Mouse (Mus musculus) cerebellum, postnatal 10 days (tissue): ENCODE data around the gene Abcf1.
"Not testable (repeated sequence)": the region's sequence is repeated elsewhere in the genome, so short reads cannot be mapped to it uniquely, and the experiment has no call there.

Source experiments
- DNase-seq, 2 experiments: peaks; one replicate each; pipeline ENCODE4 v3.0.0; 2021; ENCODE audit warnings: mixed read lengths in 2 of 2

Gene Abcf1

DNA sequence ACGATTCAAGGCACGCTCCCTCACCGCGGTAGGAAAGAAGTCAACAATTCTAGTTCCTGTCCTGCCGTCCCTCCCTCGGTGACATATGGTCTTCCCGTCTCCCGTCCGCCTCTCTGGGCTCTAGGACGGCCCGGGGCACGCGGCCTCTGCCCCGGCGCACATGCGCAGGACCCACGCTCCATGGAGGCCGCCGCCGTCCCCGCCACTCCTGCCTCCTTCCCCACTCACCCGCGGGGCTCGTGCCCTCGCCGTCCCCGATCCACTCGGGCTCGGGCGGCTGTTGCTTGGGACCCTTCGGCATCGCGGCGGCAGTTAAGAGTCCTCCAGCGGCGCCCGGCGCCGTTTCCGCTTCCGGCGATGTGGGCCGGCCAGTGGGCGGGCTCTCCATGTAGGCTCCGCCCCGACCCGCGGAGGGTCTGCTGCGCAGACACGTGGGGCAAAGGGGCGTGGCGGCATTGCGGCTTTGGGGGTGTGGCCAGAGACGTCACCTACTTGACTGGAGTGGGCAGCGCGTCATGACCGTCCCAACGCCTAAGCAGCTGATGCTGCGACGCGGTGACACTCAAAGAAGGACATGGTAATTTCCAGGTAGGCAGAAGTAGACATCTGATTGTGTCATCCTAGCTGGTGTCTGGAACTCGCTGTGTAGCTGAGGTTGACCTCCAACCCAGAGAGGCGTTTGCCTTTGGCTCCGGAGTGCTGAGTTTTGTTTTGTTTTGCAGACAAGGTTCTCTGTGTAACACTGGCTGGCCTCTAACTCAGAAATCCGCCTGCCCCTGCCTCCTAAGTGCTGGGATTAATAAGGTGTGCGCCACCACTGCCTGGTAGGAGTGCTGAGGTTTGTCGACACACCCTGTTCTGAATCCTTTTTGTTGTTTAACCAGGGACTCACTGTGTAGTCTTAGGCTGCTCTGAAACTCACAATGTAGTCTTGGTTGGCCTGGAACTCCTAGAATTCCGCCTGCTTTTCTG, at the start of gene Abcf1:
TSS of gene Abcf1 (minus strand) at position 344 of the 972 bp plus-strand sequence.
- peak; percentile 100 for DNase-seq

GRCm38 (mm10) chr17:36018979-36019378, 49.4 kb upstream of the Abcf1 start:
- DNase-seq = no peak

- no peak for DNase-seq
These were observed 47.5 kb upstream of the Abcf1 start for GRCm38 (mm10) chr17:36017046-36017445.

- no peak for DNase-seq
These were observed 45.4 kb upstream of the Abcf1 start for GRCm38 (mm10) chr17:36014977-36015376.

GRCm38 (mm10) chr17:36004409-36004808, 34.8 kb upstream of the Abcf1 start:
- not testable (repeated sequence) for DNase-seq

DNA sequence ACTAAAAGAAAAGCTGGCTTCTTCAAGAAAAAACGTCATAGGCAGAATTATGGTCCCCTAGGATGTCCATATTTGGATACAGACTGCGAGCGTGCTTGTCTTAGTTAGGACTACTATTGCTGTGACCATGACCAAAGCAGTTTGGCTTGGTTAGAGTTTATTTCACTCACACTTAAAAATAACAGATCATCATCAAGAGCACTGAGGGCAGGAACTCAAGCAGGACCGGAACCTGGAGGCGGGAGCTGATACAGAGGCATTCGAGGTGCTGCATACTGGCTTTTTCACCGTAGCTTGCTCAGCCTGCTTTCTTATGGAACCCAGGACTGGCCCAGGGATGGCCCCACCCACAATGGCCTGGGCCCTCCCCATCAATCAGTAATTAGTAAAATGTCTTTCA, 33.8 kb upstream of the Abcf1 start:
- no peak for DNase-seq

- no peak for DNase-seq
These were observed 32.4 kb upstream of the Abcf1 start for GRCm38 (mm10) chr17:36001966-36002365.

DNA sequence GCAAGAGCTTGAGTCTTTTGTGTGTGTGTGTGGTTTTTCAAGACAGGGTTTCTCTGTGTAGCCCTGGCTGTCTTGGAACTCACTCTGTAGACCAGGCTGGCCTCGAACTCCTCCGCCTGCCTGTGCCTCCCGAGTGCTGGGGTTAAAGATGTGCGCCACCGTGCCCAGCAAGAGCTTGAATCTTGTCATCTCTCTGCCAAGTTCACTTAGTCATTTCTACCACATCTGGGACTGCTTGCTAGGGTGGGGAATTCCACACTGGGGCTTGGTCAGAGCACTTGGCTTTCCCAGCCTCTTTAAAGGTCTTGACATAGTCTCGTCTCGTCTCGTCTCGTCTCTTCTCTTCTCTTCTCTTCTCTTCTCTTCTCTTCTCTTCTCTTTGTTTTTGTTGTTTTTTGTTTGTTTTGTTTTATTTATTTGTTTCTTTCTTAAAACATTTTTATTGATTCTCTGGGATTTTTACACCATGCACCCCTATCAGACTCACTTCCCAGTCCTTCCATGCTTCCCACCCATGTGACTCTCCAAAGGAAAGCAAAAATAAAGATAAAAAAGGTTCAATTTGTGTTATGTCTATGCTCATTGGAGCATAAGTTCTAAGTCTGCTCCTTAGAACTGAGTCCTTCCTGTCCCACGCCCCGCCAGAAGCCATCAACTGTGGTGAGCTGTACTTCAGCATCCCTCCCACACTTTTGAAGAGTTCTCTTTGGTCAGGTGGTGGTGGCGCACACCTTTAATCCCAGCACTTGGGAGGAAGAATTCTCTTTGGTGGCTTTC, 31.7 kb upstream of the Abcf1 start:
- DNase-seq = no peak

GRCm38 (mm10) chr17:36000349-36000748, 30.8 kb upstream of the Abcf1 start:
- DNase-seq = no peak

DNA sequence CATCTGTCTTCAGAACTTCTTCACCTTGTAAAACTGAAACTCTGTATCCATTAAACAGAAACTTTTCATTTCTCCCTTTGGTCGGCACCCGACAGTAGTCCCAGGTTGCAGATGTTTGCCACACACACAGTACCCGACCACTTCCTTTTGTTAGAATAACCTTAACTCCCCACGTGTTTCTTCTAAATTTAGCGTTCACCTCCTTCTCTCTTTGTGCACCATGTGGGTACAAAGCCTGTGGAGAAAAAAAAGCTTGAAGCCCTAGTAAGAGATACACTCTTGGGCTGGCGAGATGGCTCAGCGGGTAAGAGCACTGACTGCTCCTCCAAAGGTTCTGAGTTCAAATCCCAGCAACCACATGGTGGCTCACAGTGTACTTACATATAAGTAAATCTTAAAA, 29.8 kb upstream of the Abcf1 start:
- no peak for DNase-seq

DNA sequence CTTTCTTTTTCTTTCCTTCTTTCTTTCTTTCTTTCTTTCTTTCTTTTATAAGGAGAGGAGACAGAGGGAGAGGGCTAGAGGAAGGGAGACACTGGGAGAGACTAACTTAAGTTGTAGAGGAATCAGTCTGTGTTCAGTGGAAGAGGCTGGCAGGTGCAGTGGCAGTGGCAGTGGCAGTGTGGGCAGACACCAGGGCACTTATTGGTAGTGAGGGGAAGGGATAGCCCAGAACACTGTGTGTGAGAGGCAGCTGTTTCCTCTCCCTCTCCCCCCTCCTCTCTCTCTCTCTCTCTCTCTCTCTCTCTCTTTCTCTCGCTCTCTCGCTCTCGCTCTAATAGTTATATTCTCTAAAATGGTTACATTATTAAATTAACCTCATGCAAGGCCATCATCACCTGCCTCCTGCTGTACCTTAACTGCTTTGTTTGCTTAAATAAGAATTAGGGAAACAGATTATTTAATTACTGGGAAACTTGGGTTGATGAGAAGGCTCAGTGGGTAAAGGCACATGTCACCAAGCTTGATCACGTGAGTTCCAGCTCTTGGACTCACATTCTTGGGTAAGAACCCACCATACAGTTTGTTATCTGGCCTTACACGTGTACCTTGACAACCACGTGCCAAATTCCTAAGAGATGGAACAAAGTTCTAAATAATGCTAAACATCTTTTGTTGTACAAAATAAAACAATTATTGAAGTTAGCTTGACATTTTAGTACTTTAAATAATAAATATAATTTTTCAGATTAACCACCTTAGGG, 29.2 kb upstream of the Abcf1 start:
- no peak for DNase-seq

GRCm38 (mm10) chr17:35997713-35998510, 28.4 kb upstream of the Abcf1 start:
- DNase-seq = no peak

DNA sequence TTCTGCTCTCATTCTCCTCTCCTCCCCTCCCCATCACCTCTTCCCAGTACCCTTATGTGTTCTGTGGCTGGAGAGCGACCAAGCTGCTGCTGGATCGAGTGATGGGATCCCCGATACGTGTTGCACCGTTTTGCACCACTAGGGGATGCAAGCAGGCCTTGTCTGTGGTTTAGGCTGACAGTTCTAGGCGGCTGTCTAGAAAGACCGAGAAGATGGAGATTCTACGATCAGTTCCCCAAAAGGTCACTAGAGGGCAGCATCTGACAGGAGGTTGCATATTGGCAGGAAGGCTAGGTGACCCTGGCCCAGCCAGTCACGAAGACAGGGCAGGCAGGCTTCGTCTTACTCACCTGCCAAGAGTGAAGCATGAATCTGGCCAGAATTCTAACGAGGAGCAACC, 27.4 kb upstream of the Abcf1 start:
- DNase-seq = peak; percentile 98 to 99

DNA sequence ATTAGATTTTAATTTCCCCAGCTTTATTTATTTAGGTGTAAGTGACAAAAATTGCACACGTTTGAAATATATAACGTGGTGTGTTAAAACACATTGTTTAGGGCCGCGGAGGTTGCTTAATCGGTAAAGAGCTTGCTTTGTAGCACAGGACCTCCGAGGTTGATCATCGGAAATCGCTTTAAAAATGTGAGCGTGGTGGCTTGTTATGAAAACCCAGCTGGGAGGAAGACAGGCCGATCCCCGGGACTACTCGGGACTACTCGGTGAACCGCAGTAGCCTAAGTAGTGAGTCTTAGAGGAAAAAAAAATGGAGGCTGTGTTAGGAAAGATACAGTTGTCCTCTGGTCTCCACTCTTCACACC, 25.3 kb upstream of the Abcf1 start:
- no peak for DNase-seq

- DNase-seq = peak; percentile 86
These were observed 24.8 kb upstream of the Abcf1 start for GRCm38 (mm10) chr17:35994175-35994878.

DNA sequence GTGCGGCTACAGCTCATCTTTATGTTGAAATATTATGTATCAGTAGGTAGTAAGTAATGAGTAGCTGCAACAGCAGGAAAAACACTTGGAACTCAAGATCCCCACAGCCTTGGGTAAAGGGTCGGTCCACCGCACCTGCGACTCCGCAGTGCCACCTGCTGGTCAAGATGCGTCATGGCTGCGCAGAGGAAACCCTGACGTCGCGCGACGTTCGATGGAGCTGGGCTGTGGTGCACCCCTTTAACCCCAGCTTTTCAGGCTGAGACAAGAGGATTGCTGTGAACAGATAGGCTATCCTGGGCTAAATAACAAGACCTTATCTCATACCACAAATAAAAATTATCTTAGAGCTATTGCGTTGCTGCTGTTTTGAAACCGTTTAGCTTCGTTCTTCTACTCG, 24.1 kb upstream of the Abcf1 start:
- peak; percentile 89 to 90 for DNase-seq

DNA sequence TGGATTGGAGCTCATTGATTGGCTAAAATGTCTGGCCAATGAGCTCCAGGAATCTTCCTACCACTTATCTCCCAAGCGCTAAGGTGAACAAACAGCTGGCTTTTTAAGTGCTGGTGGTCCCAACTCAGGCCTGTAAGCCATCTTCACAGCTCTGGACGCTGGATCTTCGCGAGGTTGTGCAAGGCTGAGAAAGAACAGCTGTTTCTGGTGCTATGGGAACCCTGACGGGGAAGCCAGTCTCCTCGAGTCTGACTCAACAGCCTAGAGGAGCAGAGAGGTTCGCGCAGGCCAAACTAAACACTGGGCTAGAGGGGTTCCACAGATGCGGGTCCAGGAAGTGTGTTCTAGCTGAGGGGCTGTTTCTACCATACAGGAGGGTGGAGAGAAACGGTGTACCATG, 22.2 kb upstream of the Abcf1 start:
- DNase-seq = no peak

DNA sequence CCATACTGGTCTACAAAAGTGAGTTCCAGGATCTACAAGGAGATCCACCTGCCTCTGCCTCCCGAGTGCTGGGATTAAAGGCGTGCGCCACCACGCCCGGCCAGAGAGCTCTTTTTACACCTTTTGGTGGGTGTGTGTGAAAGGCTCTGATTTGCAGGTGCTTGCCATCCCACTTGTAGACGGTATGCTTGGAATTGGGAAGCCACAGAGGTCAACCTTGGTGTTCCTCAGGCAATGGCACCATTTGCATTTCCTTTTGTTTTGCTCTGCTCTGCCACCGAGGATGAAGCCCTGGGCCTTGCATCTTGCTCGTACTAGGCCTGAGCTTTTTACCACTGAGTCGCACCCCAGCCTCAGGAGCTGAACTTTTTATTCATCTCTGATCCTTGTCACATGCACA, 12.2 kb upstream of the Abcf1 start:
- DNase-seq = no peak

- DNase-seq = peak; percentile 79 to 84
These were observed 10.8 kb upstream of the Abcf1 start for GRCm38 (mm10) chr17:35980363-35980754.

DNA sequence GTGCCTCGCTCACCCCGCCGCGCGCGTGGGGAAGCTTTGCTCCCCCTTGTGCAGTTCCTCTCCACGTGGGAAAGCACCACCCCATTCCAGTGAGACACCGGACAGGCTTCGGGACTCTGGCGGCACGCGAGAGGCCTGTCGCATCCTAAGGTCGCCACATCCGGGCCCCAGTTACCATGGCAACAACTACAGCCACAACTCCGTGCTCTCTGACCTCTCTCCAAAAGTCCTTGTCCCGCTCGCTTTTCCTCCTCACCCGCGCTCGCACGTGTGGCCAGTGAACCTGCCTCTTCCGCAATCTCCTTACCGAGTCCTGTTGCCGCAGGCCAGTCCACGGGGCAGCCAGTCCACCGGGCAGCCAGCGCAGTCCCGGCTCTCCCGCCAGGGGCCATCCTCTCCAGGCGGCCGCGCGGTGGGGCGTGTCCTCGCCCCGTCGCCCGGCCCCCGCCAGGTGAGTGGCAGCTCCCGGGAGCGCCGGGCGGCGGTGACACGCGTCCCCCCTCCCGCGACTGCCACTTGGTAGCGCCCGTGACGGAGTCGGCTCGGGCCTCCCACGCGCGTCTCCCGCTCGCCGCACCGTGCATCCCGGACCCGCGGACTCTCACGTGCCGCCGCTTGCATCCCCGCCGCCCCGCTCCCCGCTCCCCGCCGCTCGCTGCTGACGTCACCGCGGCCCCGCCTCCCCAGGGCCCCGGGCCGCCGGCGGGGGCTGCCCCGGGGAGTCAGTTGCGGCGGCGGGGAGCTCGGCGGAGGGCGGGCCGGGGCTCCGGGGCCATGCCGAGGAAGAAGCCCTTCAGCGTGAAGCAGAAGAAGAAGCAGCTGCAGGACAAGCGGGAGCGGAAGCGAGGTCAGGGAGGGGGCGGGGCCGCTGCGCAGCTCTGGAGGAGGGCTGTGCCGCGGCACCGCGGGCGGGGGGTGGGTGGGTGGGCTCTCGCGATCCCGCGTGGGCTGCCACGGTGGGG, 10.1 kb upstream of the Abcf1 start, which contains the start of the genes Gnl1 and Prr3:
TSS of gene Gnl1 (plus strand) at position 451 of the 962 bp plus-strand sequence.
TSS of gene Prr3 (minus strand) at position 836 of the 962 bp plus-strand sequence.
- peak; percentile 95 to 97 for DNase-seq
